Mouse (Mus musculus): ENCODE results near the gene Fam117a. TPM values are rescaled to one million over a fixed set of nuclear protein-coding genes. Genes with fewer than 3 reads are reported as not detected.

Fam117a gene
- 23.2 TPM for polyA plus RNA-seq (2014; fragmentation: Illumina TruSeq; extraction: RNeasy Lipid Tissue Mini Kit (QIAGEN cat#74804); ENCODE audit: low read depth, low replicate concordance)

DNA sequence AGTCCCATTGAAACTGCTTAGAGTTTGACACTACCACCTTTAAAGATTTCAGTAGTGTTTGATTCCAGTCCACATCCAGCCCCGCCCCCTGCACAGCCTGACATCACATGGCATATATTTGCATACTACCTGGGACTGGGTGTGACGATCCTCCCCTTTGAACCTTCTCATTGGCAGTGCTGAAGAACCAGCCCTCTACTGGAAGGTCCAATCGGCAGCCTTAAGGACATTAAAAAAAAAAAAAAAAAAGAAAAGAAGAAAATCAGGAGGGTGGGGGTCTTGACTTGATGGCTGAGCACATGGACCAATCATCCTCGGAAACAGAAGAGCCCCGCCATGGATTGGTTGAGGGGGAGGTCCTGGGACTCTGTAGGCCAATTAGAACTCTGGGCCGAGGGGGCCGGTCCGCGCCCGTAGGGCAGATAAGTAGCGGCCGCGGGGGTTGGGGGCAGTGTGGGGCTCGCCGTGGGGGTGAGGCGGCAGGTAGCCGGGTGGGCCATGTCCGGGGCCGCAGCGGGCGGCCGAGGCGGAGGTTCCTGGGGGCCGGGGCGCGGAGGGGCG, at the start of gene Fam117a:
Gene Fam117a (plus strand): TSS at position 451 of the 561 bp plus-strand sequence.

DNA sequence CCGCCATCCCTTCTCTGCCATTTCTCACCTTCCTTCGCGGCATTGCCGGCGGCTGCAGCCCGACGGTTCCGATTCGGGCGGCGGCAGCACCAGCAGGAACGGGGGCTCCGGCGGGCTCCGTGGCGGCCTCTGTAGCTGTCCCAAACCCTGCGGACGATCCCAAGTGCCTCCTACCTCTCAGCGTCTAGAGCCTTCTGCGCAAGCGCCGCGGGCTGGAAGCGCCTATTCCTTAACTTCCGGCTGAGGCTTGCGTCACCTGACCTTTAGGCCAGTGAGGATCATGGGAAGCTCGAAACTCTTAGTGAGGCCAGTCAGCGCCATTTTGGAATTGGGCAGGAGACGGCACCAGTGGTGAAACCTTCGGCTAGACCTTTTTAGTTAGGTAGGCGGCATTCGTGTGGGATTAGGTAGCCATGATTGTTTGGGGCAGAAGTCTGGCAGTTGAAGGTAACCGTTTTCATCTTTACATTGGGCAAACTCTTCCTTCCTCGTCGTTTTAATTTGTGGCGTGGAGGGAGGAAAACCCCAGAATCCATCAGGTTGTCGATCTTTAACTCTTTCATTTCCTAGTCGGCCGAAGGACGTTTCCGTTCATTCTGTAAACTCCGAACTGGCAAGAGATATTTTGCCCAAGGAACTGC, 26.7 kb upstream of the Fam117a start, which contains the start of gene Kat7:
Gene Kat7 (minus strand): TSS at position 240 of the 641 bp plus-strand sequence.

DNA sequence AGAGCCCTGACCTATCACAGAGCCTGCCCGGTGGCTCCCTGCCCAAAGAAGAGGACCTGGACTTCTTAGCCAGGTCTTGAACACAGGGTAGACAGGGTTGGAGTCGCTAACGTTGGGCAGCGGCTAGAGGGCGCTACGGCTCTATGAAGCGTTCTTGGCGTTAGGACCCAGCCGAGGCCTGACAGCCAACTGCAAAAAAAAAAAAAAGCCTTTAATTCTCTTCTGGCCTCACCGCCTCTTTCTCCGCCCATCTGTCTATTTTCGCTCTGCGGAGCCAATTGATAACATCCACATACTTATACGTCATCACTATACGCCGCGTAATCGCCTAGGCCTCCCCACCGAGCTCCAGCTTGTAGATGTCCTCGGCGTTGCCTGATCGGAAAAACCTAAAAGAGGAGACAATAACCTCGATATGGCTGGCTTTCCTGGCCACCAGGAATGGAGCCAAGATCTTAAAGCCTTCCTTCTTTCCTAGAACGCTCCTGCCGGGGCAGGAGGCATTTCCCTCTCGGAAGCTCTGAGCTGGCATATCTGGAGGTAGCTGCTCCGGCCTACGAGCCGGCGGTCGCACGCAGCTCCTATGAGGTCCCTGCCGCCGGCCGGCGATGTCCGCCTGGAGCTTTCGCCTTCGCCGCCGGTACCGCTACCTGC, 47.6 kb downstream of the Fam117a start, which contains the start of gene Slc35b1:
Gene Slc35b1 (plus strand): TSS at position 374 of the 654 bp plus-strand sequence.

DNA sequence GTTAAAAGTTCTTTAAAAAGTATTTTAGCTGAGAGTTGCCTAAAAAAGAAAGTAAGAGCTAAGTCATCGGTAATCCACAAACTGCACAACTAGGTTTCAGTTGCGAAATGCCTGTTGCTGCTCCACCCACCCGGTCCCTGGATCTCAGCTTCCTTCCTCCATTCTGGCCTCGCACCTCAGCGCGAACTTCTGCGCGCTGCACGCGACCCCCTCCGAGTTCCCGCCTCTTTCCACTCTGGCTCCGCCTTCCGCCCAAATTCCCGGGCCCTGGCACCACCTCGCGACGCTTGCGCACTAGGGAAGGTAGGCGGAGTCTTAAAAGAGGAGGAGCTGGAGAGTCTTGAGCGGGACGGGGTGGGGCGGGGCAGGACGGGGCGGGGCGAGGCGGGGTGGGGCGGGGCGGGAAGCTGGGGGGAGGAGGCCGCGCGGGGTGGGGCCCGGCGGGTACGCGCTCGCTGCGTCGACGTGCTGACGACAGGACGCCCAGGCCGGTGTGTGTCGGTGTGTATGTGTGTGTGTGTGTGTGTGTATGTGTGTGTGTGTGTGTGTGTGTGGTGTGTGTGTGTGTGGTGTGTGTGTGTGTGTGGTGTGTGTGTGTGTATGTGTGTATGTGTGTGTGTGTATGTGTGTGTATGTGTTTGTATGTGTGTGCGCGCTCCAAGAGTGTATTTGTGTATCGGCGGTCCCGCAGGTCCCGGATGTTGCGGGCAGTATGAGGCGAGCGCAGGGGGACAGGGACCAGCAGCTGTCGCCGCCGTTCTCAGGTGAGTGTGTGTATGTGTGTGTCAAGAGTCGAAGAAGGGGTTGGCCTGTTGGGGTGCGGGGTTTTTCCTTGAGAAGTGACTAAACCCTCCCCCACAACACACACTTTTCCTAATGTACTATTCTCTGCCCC, 77.1 kb downstream of the Fam117a start, which contains the start of gene Spop:
Gene Spop (plus strand): TSS at position 440 of the 895 bp plus-strand sequence.

Other genes with a start within 250 kb of the Fam117a start
- gene Dlx3, start 216.9 kb upstream of the Fam117a start, polyA plus RNA-seq (2014; fragmentation: Illumina TruSeq; extraction: RNeasy Lipid Tissue Mini Kit (QIAGEN cat#74804); ENCODE audit: low read depth, low replicate concordance), result 0.37 TPM
- 0.15 TPM for gene Dlx4, start 190.8 kb upstream of the Fam117a start, polyA plus RNA-seq (2014; fragmentation: Illumina TruSeq; extraction: RNeasy Lipid Tissue Mini Kit (QIAGEN cat#74804); ENCODE audit: low read depth, low replicate concordance)
- gene Tac4, start 75.5 kb upstream of the Fam117a start, polyA plus RNA-seq (2014; fragmentation: Illumina TruSeq; extraction: RNeasy Lipid Tissue Mini Kit (QIAGEN cat#74804); ENCODE audit: low read depth, low replicate concordance), result 0.25 TPM
- gene Kat7, start 26.8 kb upstream of the Fam117a start, polyA plus RNA-seq (2014; fragmentation: Illumina TruSeq; extraction: RNeasy Lipid Tissue Mini Kit (QIAGEN cat#74804); ENCODE audit: low read depth, low replicate concordance), result 37.0 TPM
- 99.0 TPM for gene Slc35b1, start 47.7 kb downstream of the Fam117a start, polyA plus RNA-seq (2014; fragmentation: Illumina TruSeq; extraction: RNeasy Lipid Tissue Mini Kit (QIAGEN cat#74804); ENCODE audit: low read depth, low replicate concordance)
- 81.5 TPM for gene Spop, start 77.1 kb downstream of the Fam117a start, polyA plus RNA-seq (2014; fragmentation: Illumina TruSeq; extraction: RNeasy Lipid Tissue Mini Kit (QIAGEN cat#74804); ENCODE audit: low read depth, low replicate concordance)
- gene Nxph3, start 177.6 kb downstream of the Fam117a start, polyA plus RNA-seq (2014; fragmentation: Illumina TruSeq; extraction: RNeasy Lipid Tissue Mini Kit (QIAGEN cat#74804); ENCODE audit: low read depth, low replicate concordance), result 1.4 TPM